Mouse (Mus musculus) kidney, adult 2 months (tissue): Measurements from ENCODE around the gene Klhdc3.

Source experiments
- CTCF ChIP-seq: fragments of 200-500 bp; conservative IDR thresholded peaks from 2 replicates; pipeline ENCODE4 v1.5.1; 2011; ENCODE audit warnings: low read depth, mild to moderate bottlenecking, control low read depth, low read length, moderate library complexity, mixed read lengths; ENCODE audit not compliant: insufficient read depth, insufficient read length
- POLR2A ChIP-seq: fragments of 200-500 bp; IDR thresholded peaks from one replicate; pipeline ENCODE4 v1.6.1; 2011; ENCODE audit warnings: low read depth, low read length, control low read depth

DNA sequence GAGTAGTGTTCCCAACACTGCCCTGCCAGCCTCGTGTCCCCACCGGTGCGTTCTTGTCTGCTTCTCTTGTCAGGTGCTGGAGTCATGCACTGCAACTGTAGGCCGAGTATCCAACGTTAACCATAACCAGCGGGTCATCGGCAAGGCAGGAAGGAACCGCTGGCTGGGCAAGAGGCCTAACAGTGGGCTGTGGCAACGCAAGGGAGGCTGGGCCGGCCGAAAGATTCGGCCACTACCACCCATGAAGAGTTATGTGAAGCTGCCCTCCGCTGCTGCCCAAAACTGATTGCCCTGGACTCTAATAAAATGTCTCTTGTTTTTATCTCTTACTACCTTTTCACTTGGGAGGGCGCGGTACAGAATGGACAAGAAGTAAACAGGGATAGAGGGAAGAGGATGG, 30.9 kb downstream of the Klhdc3 start:
- TF ChIP-seq CTCF: no peak
- TF ChIP-seq POLR2A: no peak
